Mouse (Mus musculus): ENCODE measurements around the gene A3galt2. TPM values are rescaled to one million over a fixed set of nuclear protein-coding genes. Genes with fewer than 3 reads are reported as not detected.

The A3galt2 gene
- polyA plus RNA-seq, 1 experiment from 2014 or later: 0.15 TPM

GRCm38 (mm10) chr4:128729033-128729708 lies 26.0 kb upstream of the A3galt2 start:
- H3K4me2 ChIP-seq (replicated peaks): peak overlapping the region; percentile 86
- H3K27me3 ChIP-seq: 0 out of 2 replicates have a peak, but pooled peaks cover 3% of the 10 kb centered on the region
- H3K9me3 ChIP-seq: no peaks in the 10 kb centered on the region
- H3K4me1 ChIP-seq: peaks cover 63% of the 10 kb centered on the region
- 23% methylated on average over 15 of the region's 15 CpGs for WGBS
- no peak for ATAC-seq (ENCODE audit: low FRiP score, low read depth)
- H3K4me3 ChIP-seq: peak overlapping the region; percentile 98
- peaks cover 19% of the 10 kb centered on the region for H3K36me3 ChIP-seq
- H3K9ac ChIP-seq: peak overlapping the region; percentile 100
- peak overlapping the region; percentile 48; the same call in 1 of the 2 replicates for H3K27ac ChIP-seq

- H3K4me3 ChIP-seq: peak overlapping the region; percentile 98
- peak overlapping the region; percentile 86 for H3K4me2 ChIP-seq (replicated peaks)
- WGBS: 32% methylated on average over 5 of the region's 5 CpGs
- H3K27me3 ChIP-seq: 0 out of 2 replicates have a peak, but pooled peaks cover 2% of the 10 kb centered on the region
- peaks cover 23% of the 10 kb centered on the region for H3K36me3 ChIP-seq
- ATAC-seq (ENCODE audit: low FRiP score, low read depth): no peak
- H3K4me1 ChIP-seq: peaks cover 68% of the 10 kb centered on the region
- peak overlapping the region; percentile 100 for H3K9ac ChIP-seq
- no peaks in the 10 kb centered on the region for H3K9me3 ChIP-seq
- peak overlapping the region; percentile 48; the same call in 1 of the 2 replicates for H3K27ac ChIP-seq
These were observed 25.5 kb upstream of the A3galt2 start for GRCm38 (mm10) chr4:128729709-128730037.

GRCm38 (mm10) chr4:128730271-128730670 lies 24.9 kb upstream of the A3galt2 start:
- peak overlapping the region; percentile 86 for H3K4me2 ChIP-seq (replicated peaks)
- no peak for ATAC-seq (ENCODE audit: low FRiP score, low read depth)
- H3K27ac ChIP-seq: peak overlapping the region; percentile 48; the same call in 1 of the 2 replicates
- 71% methylated on average over 6 of the region's 6 CpGs for WGBS
- peak overlapping the region; percentile 100 for H3K9ac ChIP-seq
- no peaks in the 10 kb centered on the region for H3K9me3 ChIP-seq
- H3K4me1 ChIP-seq: peaks cover 74% of the 10 kb centered on the region
- H3K27me3 ChIP-seq: no peaks in the 10 kb centered on the region
- peaks cover 24% of the 10 kb centered on the region for H3K36me3 ChIP-seq
- H3K4me3 ChIP-seq: peak overlapping the region; percentile 98

GRCm38 (mm10) chr4:128732794-128733193 lies 22.4 kb upstream of the A3galt2 start:
- Histone ChIP-seq H3K9ac (no peak overlapping the region), H3K36me3 (peaks cover 30% of the 10 kb centered on the region), H3K9me3 (no peaks in the 10 kb centered on the region), H3K27ac (no peak overlapping the region), H3K27me3 (no peaks in the 10 kb centered on the region), H3K4me2 (replicated peaks) (no peak overlapping the region), H3K4me1 (peaks cover 89% of the 10 kb centered on the region), H3K4me3 (no peak overlapping the region)
- 55% methylated on average over 5 of the region's 5 CpGs for WGBS
- ATAC-seq (ENCODE audit: low FRiP score, low read depth): no peak

- H3K4me2 ChIP-seq (replicated peaks): no peak overlapping the region
- H3K9me3 ChIP-seq: no peaks in the 10 kb centered on the region
- WGBS: 65% methylated on average over 6 of the region's 6 CpGs
- H3K36me3 ChIP-seq: peaks cover 30% of the 10 kb centered on the region
- ATAC-seq (ENCODE audit: low FRiP score, low read depth): no peak
- H3K4me3 ChIP-seq: no peak overlapping the region
- 0 out of 2 replicates have a peak overlapping the region, but pooled peaks have one; percentile 8 for H3K9ac ChIP-seq
- peaks cover 93% of the 10 kb centered on the region for H3K4me1 ChIP-seq
- H3K27ac ChIP-seq: 0 out of 2 replicates have a peak overlapping the region, but pooled peaks have one; percentile 22
- no peaks in the 10 kb centered on the region for H3K27me3 ChIP-seq
These were observed 21.7 kb upstream of the A3galt2 start for GRCm38 (mm10) chr4:128733496-128733895.

- Histone ChIP-seq H3K27me3 (no peaks in the 10 kb centered on the region), H3K9me3 (no peaks in the 10 kb centered on the region), H3K9ac (no peak overlapping the region), H3K36me3 (peaks cover 30% of the 10 kb centered on the region), H3K4me2 (replicated peaks) (no peak overlapping the region; the same call in 1 of the 2 replicates), H3K27ac (peak overlapping the region; percentile 39; the same call in 1 of the 2 replicates), H3K4me3 (no peak overlapping the region), H3K4me1 (peaks cover 87% of the 10 kb centered on the region)
- 43% methylated on average over 5 of the region's 5 CpGs for WGBS
- no peak for ATAC-seq (ENCODE audit: low FRiP score, low read depth)
These were observed 20.9 kb upstream of the A3galt2 start for GRCm38 (mm10) chr4:128734217-128734616.

- Histone ChIP-seq H3K9ac (0 out of 2 replicates have a peak overlapping the region, but pooled peaks have one; percentile 13), H3K27me3 (no peaks in the 10 kb centered on the region), H3K4me1 (peaks cover 79% of the 10 kb centered on the region), H3K9me3 (no peaks in the 10 kb centered on the region), H3K4me3 (no peak overlapping the region), H3K4me2 (replicated peaks) (peak overlapping the region; percentile 30), H3K36me3 (peaks cover 27% of the 10 kb centered on the region), H3K27ac (peak overlapping the region; percentile 75; the same call in 1 of the 2 replicates)
- no peak for ATAC-seq (ENCODE audit: low FRiP score, low read depth)
- 61% methylated on average over 18 of the region's 18 CpGs for WGBS
These were observed 20.2 kb upstream of the A3galt2 start for GRCm38 (mm10) chr4:128734721-128735671.

GRCm38 (mm10) chr4:128737137-128737589 lies 18.0 kb upstream of the A3galt2 start:
- Histone ChIP-seq H3K36me3 (peaks cover 15% of the 10 kb centered on the region), H3K4me1 (peaks cover 71% of the 10 kb centered on the region), H3K27me3 (no peaks in the 10 kb centered on the region), H3K4me2 (replicated peaks) (peak overlapping the region; percentile 40), H3K27ac (peak overlapping the region; percentile 88), H3K9ac (peak overlapping the region; percentile 55; the same call in 1 of the 2 replicates), H3K9me3 (no peaks in the 10 kb centered on the region), H3K4me3 (no peak overlapping the region)
- 30% methylated on average over 6 of the region's 6 CpGs for WGBS
- ATAC-seq (ENCODE audit: low FRiP score, low read depth): 0 out of 2 replicates have a peak, but pooled peaks have one; percentile 21

- Histone ChIP-seq H3K4me2 (replicated peaks) (peak overlapping the region; percentile 27), H3K27me3 (no peaks in the 10 kb centered on the region), H3K36me3 (peaks cover 20% of the 10 kb centered on the region), H3K27ac (peak overlapping the region; percentile 80), H3K4me1 (peaks cover 72% of the 10 kb centered on the region), H3K9me3 (no peaks in the 10 kb centered on the region), H3K9ac (no peak overlapping the region), H3K4me3 (no peak overlapping the region)
- 49% methylated on average over 14 of the region's 14 CpGs for WGBS
- peak; percentile 17; the same call in 1 of the 2 replicates for ATAC-seq (ENCODE audit: low FRiP score, low read depth)
These were observed 17.1 kb upstream of the A3galt2 start for GRCm38 (mm10) chr4:128737825-128738610.

GRCm38 (mm10) chr4:128740878-128741277 lies 14.3 kb upstream of the A3galt2 start:
- Histone ChIP-seq H3K36me3 (peaks cover 42% of the 10 kb centered on the region), H3K4me3 (no peak overlapping the region), H3K27ac (no peak overlapping the region), H3K9ac (no peak overlapping the region), H3K9me3 (no peaks in the 10 kb centered on the region), H3K4me2 (replicated peaks) (no peak overlapping the region), H3K4me1 (peaks cover 47% of the 10 kb centered on the region), H3K27me3 (no peaks in the 10 kb centered on the region)
- 47% methylated on average over 1 of the region's 1 CpGs for WGBS
- no peak for ATAC-seq (ENCODE audit: low FRiP score, low read depth)

- Histone ChIP-seq H3K27me3 (no peaks in the 10 kb centered on the region), H3K4me3 (no peak overlapping the region), H3K36me3 (peaks cover 47% of the 10 kb centered on the region), H3K9me3 (no peaks in the 10 kb centered on the region), H3K4me2 (replicated peaks) (no peak overlapping the region), H3K4me1 (peaks cover 37% of the 10 kb centered on the region), H3K27ac (no peak overlapping the region), H3K9ac (peak overlapping the region; percentile 32; the same call in 1 of the 2 replicates)
- no peak for ATAC-seq (ENCODE audit: low FRiP score, low read depth)
- WGBS: 57% methylated on average over 5 of the region's 5 CpGs
These were observed 13.3 kb upstream of the A3galt2 start for GRCm38 (mm10) chr4:128741906-128742305.
